Mouse (Mus musculus): ENCODE results near the gene Ern1.
A peak's percentile ranks its signal among the peaks of the same experiment; 100 is the strongest.
"Not testable (repeated sequence)": the region's sequence is repeated elsewhere in the genome, so short reads cannot be mapped to it uniquely, and the experiment has no call there.

Ern1 gene

GRCm38 (mm10) chr11:106480530-106480885 lies 7.1 kb downstream of the Ern1 start:
- no peak for DNase-seq (ENCODE audit: low spot score)

GRCm38 (mm10) chr11:106479619-106480529 lies 7.8 kb downstream of the Ern1 start:
- DNase-seq (ENCODE audit: low spot score) = no peak

- DNase-seq (ENCODE audit: low spot score) = no peak
Measured at GRCm38 (mm10) chr11:106478745-106479144, 8.9 kb downstream of the Ern1 start.

- DNase-seq (ENCODE audit: low spot score) = peak; percentile 13
Measured at GRCm38 (mm10) chr11:106477505-106478160, 10.0 kb downstream of the Ern1 start.

GRCm38 (mm10) chr11:106475309-106475708 lies 12.3 kb downstream of the Ern1 start:
- DNase-seq (ENCODE audit: low spot score) = no peak

GRCm38 (mm10) chr11:106471629-106472028 lies 16.0 kb downstream of the Ern1 start:
- DNase-seq (ENCODE audit: low spot score) = no peak

GRCm38 (mm10) chr11:106468509-106468908 lies 19.1 kb downstream of the Ern1 start:
- DNase-seq (ENCODE audit: low spot score) = no peak

- no peak for DNase-seq (ENCODE audit: low spot score)
Measured at GRCm38 (mm10) chr11:106465932-106466331, 21.7 kb downstream of the Ern1 start.

- DNase-seq (ENCODE audit: low spot score) = no peak
Measured at GRCm38 (mm10) chr11:106465545-106465903, 22.1 kb downstream of the Ern1 start.

GRCm38 (mm10) chr11:106464681-106465544 lies 22.7 kb downstream of the Ern1 start:
- DNase-seq (ENCODE audit: low spot score) = no peak

GRCm38 (mm10) chr11:106463845-106464244 lies 23.8 kb downstream of the Ern1 start:
- DNase-seq (ENCODE audit: low spot score) = no peak

- DNase-seq (ENCODE audit: low spot score) = no peak
Measured at GRCm38 (mm10) chr11:106462309-106462708, 25.3 kb downstream of the Ern1 start.

GRCm38 (mm10) chr11:106461145-106461932 lies 26.3 kb downstream of the Ern1 start:
- DNase-seq (ENCODE audit: low spot score) = no peak

GRCm38 (mm10) chr11:106460671-106461070 lies 27.0 kb downstream of the Ern1 start:
- DNase-seq (ENCODE audit: low spot score) = no peak

GRCm38 (mm10) chr11:106458540-106458939 lies 29.1 kb downstream of the Ern1 start:
- DNase-seq (ENCODE audit: low spot score) = no peak

- no peak for DNase-seq (ENCODE audit: low spot score)
Measured at GRCm38 (mm10) chr11:106443646-106444045, 44.0 kb downstream of the Ern1 start.

GRCm38 (mm10) chr11:106442564-106442963 lies 45.1 kb downstream of the Ern1 start:
- DNase-seq (ENCODE audit: low spot score) = not testable (repeated sequence)

GRCm38 (mm10) chr11:106440318-106440717 lies 47.3 kb downstream of the Ern1 start:
- no peak for DNase-seq (ENCODE audit: low spot score)

GRCm38 (mm10) chr11:106439355-106439754 lies 48.3 kb downstream of the Ern1 start:
- peak; percentile 42 for DNase-seq (ENCODE audit: low spot score)

GRCm38 (mm10) chr11:106438524-106439177 lies 49.0 kb downstream of the Ern1 start:
- DNase-seq (ENCODE audit: low spot score) = peak; percentile 16

GRCm38 (mm10) chr11:106437543-106437942 lies 50.1 kb downstream of the Ern1 start:
- no peak for DNase-seq (ENCODE audit: low spot score)
